Mouse (Mus musculus): ENCODE data around the gene Arrdc4. TPM values are rescaled to one million over a fixed set of nuclear protein-coding genes. Genes with fewer than 3 reads are reported as not detected.

Gene Arrdc4
- polyA plus RNA-seq, 1 experiment from 2014 or later = 29.7 TPM

DNA sequence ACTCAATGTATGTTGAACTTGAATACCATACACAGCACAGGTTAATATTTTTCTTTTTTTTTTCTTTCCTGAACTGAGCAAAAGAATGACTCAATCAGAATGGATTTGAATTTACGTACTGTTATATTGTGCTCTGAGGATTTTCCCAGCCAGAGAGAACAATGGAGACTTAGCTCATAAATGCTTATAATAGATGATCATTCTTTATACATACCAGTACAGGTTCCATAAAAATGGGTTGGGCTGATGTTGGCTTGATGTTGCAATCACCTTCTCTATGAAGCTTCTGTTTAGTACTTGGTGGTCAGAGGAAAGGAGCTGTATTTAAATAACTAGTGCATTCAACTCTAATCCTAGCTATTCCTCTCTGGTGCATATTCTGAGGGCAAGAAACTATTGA is 57.6 kb downstream of the Arrdc4 start:
- Histone ChIP-seq H3K27ac (ENCODE audit: low read length) (no peak overlapping the region), H3K9me3 (ENCODE audit: low read length) (peaks cover 3% of the 10 kb centered on the region; the same call in 1 of the 2 replicates), H3K27me3 (ENCODE audit: insufficient read depth, low read length) (no peaks in the 10 kb centered on the region), H3K4me3 (ENCODE audit: low read length) (no peak overlapping the region), H3K4me1 (ENCODE audit: insufficient read depth, low read length) (peaks cover 9% of the 10 kb centered on the region; the same call in 1 of the 2 replicates), H3K36me3 (ENCODE audit: insufficient read depth, low read length) (no peaks in the 10 kb centered on the region), H3K4me2 (replicated peaks; ENCODE audit: low read depth, low read length) (no peak overlapping the region), H3K9ac (replicated peaks; ENCODE audit: low read length) (no peak overlapping the region)
- no peak for ATAC-seq (ENCODE audit: low FRiP score, low TSS enrichment)
- WGBS = 90% methylated on average over 1 of the region's 1 CpGs

GRCm38 (mm10) chr7:68687140-68687611 is 61.9 kb downstream of the Arrdc4 start:
- Histone ChIP-seq H3K4me2 (replicated peaks; ENCODE audit: low read depth, low read length) (no peak overlapping the region), H3K27me3 (ENCODE audit: insufficient read depth, low read length) (no peaks in the 10 kb centered on the region), H3K4me3 (ENCODE audit: low read length) (no peak overlapping the region), H3K36me3 (ENCODE audit: insufficient read depth, low read length) (no peaks in the 10 kb centered on the region), H3K9me3 (ENCODE audit: low read length) (peaks cover 3% of the 10 kb centered on the region; the same call in 1 of the 2 replicates), H3K27ac (ENCODE audit: low read length) (peak overlapping the region; percentile 63; the same call in 1 of the 2 replicates), H3K9ac (replicated peaks; ENCODE audit: low read length) (no peak overlapping the region), H3K4me1 (ENCODE audit: insufficient read depth, low read length) (peaks cover 18% of the 10 kb centered on the region)
- whole genome bisulfite sequencing = 33% methylated on average over 4 of the region's 4 CpGs
- ATAC-seq (ENCODE audit: low FRiP score, low TSS enrichment) = peak; percentile 19; the same call in 1 of the 2 replicates
